Mouse (Mus musculus) layer of hippocampus, postnatal 36 days (tissue): Measurements from ENCODE around the gene Scg5. TPM values are rescaled to one million over a fixed set of nuclear protein-coding genes. Genes with fewer than 3 reads are reported as not detected.

ENCODE experiments used
- DNase-seq, 2 experiments: peaks; one replicate each; pipeline ENCODE4 v3.0.0; 2022
- total RNA-seq, 2 experiments: library from RNA; stranded (reverse); gene quantifications; 2 replicates each; pipeline ENCODE4 v1.2.3; 2021

The Scg5 gene
- total RNA-seq, 2 experiments from 2014 or later = 356 to 425 TPM

- DNase-seq = no peak
Observed at GRCm38 (mm10) chr2:113749721-113750120, 79.2 kb downstream of the Scg5 start.

- no peak for DNase-seq
Observed at GRCm38 (mm10) chr2:113749309-113749708, 79.6 kb downstream of the Scg5 start.

- no peak for DNase-seq
Observed at GRCm38 (mm10) chr2:113728581-113728980, 100.3 kb downstream of the Scg5 start.

Other genes starting within 250 kb of the Scg5 start
- gene Grem1, start 70.5 kb downstream of the Scg5 start, total RNA-seq = 1 to 10 TPM; 6.3 to 6.9 TPM
- gene Arhgap11a, start 19.5 kb upstream of the Scg5 start, total RNA-seq = 1 to 10 TPM; 2.1 to 2.8 TPM
- gene Gjd2, start 184.5 kb upstream of the Scg5 start, total RNA-seq = 1 to 10 TPM; 5.2 to 6.6 TPM
- gene Actc1, start 224.4 kb upstream of the Scg5 start, total RNA-seq = not detected